Mouse (Mus musculus) stomach, postnatal 0 days (tissue): ENCODE results near the gene Tfdp2.

Experiments
- CTCF ChIP-seq: IDR thresholded peaks from 2 replicates; pipeline ENCODE4 v1.5.1; 2016; ENCODE audit warnings: antibody characterized with exemption, low read depth, mild to moderate bottlenecking, moderate library complexity
- EP300 ChIP-seq: optimal IDR thresholded peaks from 2 replicates; pipeline ENCODE3; 2016; ENCODE audit warnings: antibody characterized with exemption

- TF ChIP-seq CTCF (no peak), EP300 (no peak)
These were observed 33.7 kb upstream of the Tfdp2 start for GRCm38 (mm10) chr9:96162421-96162820.
